In genomic region chr12:50314634-50315033, GRCm38 (mm10) we compare ENCODE assay signal across 9 mouse cellular contexts.
DNase-seq lines count a peak whose midpoint lies in the region; ATAC-seq and TF ChIP-seq lines count a peak whose summit lies in the region.
"Had no signal": no experiment of that assay in that cellular context is flagged by ENCODE, and none has a peak within 500 bp of the region (broad histone marks: within the 10 kb centered on the region; RNA-seq: fewer than 3 reads in every experiment).

No protein-coding gene starts in this region.

- no peak overlapping the region for H3K27ac ChIP-seq in forebrain, embryonic 11.5 days (ENCODE audit: low read depth, low read length)
- H3K27ac ChIP-seq in forebrain, embryonic 10.5 days = no peak overlapping the region
- H3K27ac ChIP-seq: limb, embryonic 13.5 days had no signal

- intact Hi-C loops in left cerebral cortex, postnatal 14 days (cut with DNase I) = loop anchor here (1.0 to 5.0 kb wide), 3 partner anchors 383 to 873 kb away; no protein-coding TSS in a partner anchor

- H3K36me3 ChIP-seq in forebrain, embryonic 11.5 days (ENCODE audit: control insufficient read depth, insufficient read depth, low read length) = no peaks in the 10 kb centered on the region
- no peaks in the 10 kb centered on the region for H3K36me3 ChIP-seq in forebrain, embryonic 10.5 days (replicated peaks)
- H3K36me3 ChIP-seq: limb, embryonic 13.5 days had no signal

- no peaks in the 10 kb centered on the region for H3K4me1 ChIP-seq in forebrain, embryonic 11.5 days (replicated peaks; ENCODE audit: control insufficient read depth, insufficient read depth, low read length)
- H3K4me1 ChIP-seq in forebrain, embryonic 10.5 days = no peaks in the 10 kb centered on the region
- H3K4me1 ChIP-seq: limb, embryonic 13.5 days had no signal

- ATAC-seq in forebrain, embryonic 11.5 days (replicated peaks; ENCODE audit: low FRiP score) = 0 out of 2 replicates have a peak, but pooled peaks have one; percentile 30

- TF ChIP-seq POLR2A in brain, embryonic 14.5 days (IDR thresholded peaks at IDR 0.05; ENCODE audit: borderline replicate concordance, extremely low read depth, insufficient read depth, insufficient read length, poor library complexity, severe bottlenecking) = no peak

- no peak for DNase-seq in forebrain, embryonic 11.5 days (ENCODE audit: low spot score)
- no peak for DNase-seq in forebrain, embryonic 10.5 days (ENCODE audit: extremely low spot score, low spot score)
- peak; percentile 12 to 17 for DNase-seq in left cerebral cortex, postnatal 14 days (ENCODE audit: low spot score in 2 of 2)
- no peak for DNase-seq in left cerebral cortex, adult 9 months (ENCODE audit: low spot score in 2 of 2)
- DNase-seq in brain, embryonic 14.5 days (ENCODE audit: low read depth) = peak; percentile 77
- peak; percentile 18 for DNase-seq in mesoderm, embryonic 11.5 days (ENCODE audit: low read depth, low spot score)
- no peak for DNase-seq in thymus, postnatal 36 days
- no peak for DNase-seq in spleen, postnatal 4 days (ENCODE audit: low spot score in 2 of 2)

- H3K4me3 ChIP-seq in forebrain, embryonic 11.5 days (ENCODE audit: low read depth, low read length) = no peak overlapping the region
- no peak overlapping the region for H3K4me3 ChIP-seq in forebrain, embryonic 10.5 days
- H3K4me3 ChIP-seq: limb, embryonic 13.5 days had no signal

- H3K9me3 ChIP-seq in forebrain, embryonic 11.5 days (ENCODE audit: control insufficient read depth, low read length) = no peaks in the 10 kb centered on the region
- H3K9me3 ChIP-seq in forebrain, embryonic 10.5 days = no peaks in the 10 kb centered on the region
- H3K9me3 ChIP-seq: limb, embryonic 13.5 days had no signal

- no peak overlapping the region for H3K4me2 ChIP-seq in forebrain, embryonic 11.5 days (ENCODE audit: low read depth, low read length, severe bottlenecking)
- H3K4me2 ChIP-seq: limb, embryonic 13.5 days had no signal

- no peaks in the 10 kb centered on the region for H3K27me3 ChIP-seq in forebrain, embryonic 11.5 days (ENCODE audit: control insufficient read depth, insufficient read depth, low read length)
- no peaks in the 10 kb centered on the region for H3K27me3 ChIP-seq in forebrain, embryonic 10.5 days (ENCODE audit: poor library complexity, severe bottlenecking)
- H3K27me3 ChIP-seq: limb, embryonic 13.5 days had no signal

- no peak overlapping the region for H3K9ac ChIP-seq in forebrain, embryonic 11.5 days (ENCODE audit: low read length)
- H3K9ac ChIP-seq: limb, embryonic 13.5 days had no signal

- TF ChIP-seq CTCF in brain, embryonic 14.5 days (IDR thresholded peaks at IDR 0.05; ENCODE audit: borderline replicate concordance, extremely low read depth, insufficient read depth, insufficient read length) = peak; percentile 51; the same call in 1 of the 2 replicates

Comparison
In these comparisons a context has a peak if more than half of its experiments do, and no peak if none do; other contexts are left out.
1. DNase-seq: peak in left cerebral cortex, postnatal 14 days (2 of 2), brain, embryonic 14.5 days (single experiment) and mesoderm, embryonic 11.5 days (single experiment); none in forebrain, embryonic 11.5 days (single experiment), forebrain, embryonic 10.5 days (single experiment), left cerebral cortex, adult 9 months (0 of 2), thymus, postnatal 36 days (0 of 2) and spleen, postnatal 4 days (0 of 2).